Mouse (Mus musculus): ENCODE results near the gene Ube2l3.
"Not testable (repeated sequence)": the region's sequence is repeated elsewhere in the genome, so short reads cannot be mapped to it uniquely, and the experiment has no call there.

The Ube2l3 gene

GRCm38 (mm10) chr16:17202549-17202948, at the start of gene Ube2l3:
Gene Ube2l3 (minus strand): TSS chr16:17202649.
- DNase-seq, result no peak

GRCm38 (mm10) chr16:17251539-17251938, 49.1 kb upstream of the Ube2l3 start:
- no peak for DNase-seq

GRCm38 (mm10) chr16:17249135-17249534, 46.7 kb upstream of the Ube2l3 start:
- DNase-seq, result no peak

GRCm38 (mm10) chr16:17247727-17248126, 45.3 kb upstream of the Ube2l3 start:
- peak; percentile 91 for DNase-seq

GRCm38 (mm10) chr16:17244996-17245395, 42.5 kb upstream of the Ube2l3 start:
- DNase-seq, result no peak

- DNase-seq, result no peak
Observed at GRCm38 (mm10) chr16:17243731-17244130, 41.3 kb upstream of the Ube2l3 start.

GRCm38 (mm10) chr16:17239409-17239808, 37.0 kb upstream of the Ube2l3 start:
- DNase-seq, result no peak

GRCm38 (mm10) chr16:17237634-17238033, 35.2 kb upstream of the Ube2l3 start:
- no peak for DNase-seq

GRCm38 (mm10) chr16:17234916-17235665, 32.6 kb upstream of the Ube2l3 start:
- DNase-seq, result no peak

GRCm38 (mm10) chr16:17234499-17234895, 32.0 kb upstream of the Ube2l3 start:
- DNase-seq, result peak; percentile 93

GRCm38 (mm10) chr16:17233702-17234498, 31.5 kb upstream of the Ube2l3 start:
- peak; percentile 94 for DNase-seq

- DNase-seq, result peak; percentile 100
Observed at GRCm38 (mm10) chr16:17232794-17233701, 30.6 kb upstream of the Ube2l3 start, which contains the start of gene Hic2. Gene Hic2 (plus strand): TSS chr16:17233572.

- not testable (repeated sequence) for DNase-seq
Observed at GRCm38 (mm10) chr16:17231523-17231922, 29.1 kb upstream of the Ube2l3 start.

GRCm38 (mm10) chr16:17226496-17226895, 24.0 kb upstream of the Ube2l3 start:
- no peak for DNase-seq

GRCm38 (mm10) chr16:17225584-17225983, 23.1 kb upstream of the Ube2l3 start:
- DNase-seq, result no peak

- peak; percentile 99 for DNase-seq
Observed at GRCm38 (mm10) chr16:17222197-17222596, 19.7 kb upstream of the Ube2l3 start.

- no peak for DNase-seq
Observed at GRCm38 (mm10) chr16:17220127-17220733, 17.8 kb upstream of the Ube2l3 start.

- DNase-seq, result no peak
Observed at GRCm38 (mm10) chr16:17216934-17217633, 14.6 kb upstream of the Ube2l3 start.

- DNase-seq, result peak; percentile 98
Observed at GRCm38 (mm10) chr16:17209981-17210838, 7.8 kb upstream of the Ube2l3 start.

- no peak for DNase-seq
Observed at GRCm38 (mm10) chr16:17209404-17209960, 7.0 kb upstream of the Ube2l3 start.
